Mouse (Mus musculus): ENCODE results near the gene Camk1d. TPM values are rescaled to one million over a fixed set of nuclear protein-coding genes. Genes with fewer than 3 reads are reported as not detected.

Gene Camk1d
- polyA plus RNA-seq, 1 experiment from 2014 or later: 0.59 TPM

Other genes starting within 250 kb of the Camk1d start
- 119 and 125 TPM in 2 replicates for gene Nudt5, start 130.5 kb upstream of the Camk1d start, polyA plus RNA-seq (2016; fragmentation: Nextera tagmentation; extraction: Ambion mirVana)
- gene Cdc123, start 130.6 kb upstream of the Camk1d start, polyA plus RNA-seq (2016; fragmentation: Nextera tagmentation; extraction: Ambion mirVana): 410 and 430 TPM in 2 replicates
- gene Gm13199, start 148.4 kb upstream of the Camk1d start, polyA plus RNA-seq (2016; fragmentation: Nextera tagmentation; extraction: Ambion mirVana): 2.2 and 2.5 TPM in 2 replicates
- gene Sec61a2, start 180.9 kb upstream of the Camk1d start, polyA plus RNA-seq (2016; fragmentation: Nextera tagmentation; extraction: Ambion mirVana): 86.0 and 88.9 TPM in 2 replicates
- gene Dhtkd1, start 228.3 kb upstream of the Camk1d start, polyA plus RNA-seq (2016; fragmentation: Nextera tagmentation; extraction: Ambion mirVana): 6.5 and 7.3 TPM in 2 replicates
- 10.6 and 11.8 TPM in 2 replicates for gene Upf2, start 237.0 kb upstream of the Camk1d start, polyA plus RNA-seq (2016; fragmentation: Nextera tagmentation; extraction: Ambion mirVana)